Mouse (Mus musculus): Measurements from ENCODE around the gene Gstt1. TPM values are rescaled to one million over a fixed set of nuclear protein-coding genes. Genes with fewer than 3 reads are reported as not detected.

Gstt1 gene
- polyA plus RNA-seq, 1 experiment from 2014 or later: 11.6 TPM

DNA sequence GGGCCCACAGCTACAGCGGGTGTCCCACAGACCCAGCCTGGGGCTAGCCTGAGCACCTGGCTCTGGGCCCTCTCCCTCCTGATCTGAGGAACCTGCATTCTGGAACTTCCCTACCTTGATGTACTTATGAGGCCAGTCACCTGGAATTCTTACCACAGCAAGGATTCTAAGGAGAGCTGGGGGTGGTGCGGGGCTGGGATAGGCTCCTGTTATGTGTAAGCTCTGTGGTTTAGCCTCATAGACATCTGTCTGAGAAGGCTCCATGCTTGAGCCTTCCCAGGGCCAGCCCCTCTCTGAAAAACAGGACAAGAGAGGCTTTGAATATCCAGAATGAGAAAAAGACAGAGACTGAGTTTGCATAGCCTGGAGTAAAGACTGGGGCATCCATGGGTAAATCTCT, 24.1 kb upstream of the Gstt1 start, which contains the start of gene Gstt4:
Gene Gstt4, minus strand, starts transcription at position 101 of the 400 bp plus-strand sequence.
- no peak within 1 kb of the TSS for H3K4me2 ChIP-seq (replicated peaks; ENCODE audit: low read depth)
- no peak within 1 kb of the TSS for H3K27ac ChIP-seq (ENCODE audit: low read depth, low read length)
- ATAC-seq: no peak
- H3K4me3 ChIP-seq (ENCODE audit: low read depth, low read length): no peak within 1 kb of the TSS
- no peaks in the 10 kb centered on the region for H3K4me1 ChIP-seq (replicated peaks; ENCODE audit: control insufficient read depth, insufficient read depth, low read length)
- 88% methylated on average over 2 of the region's 2 CpGs for WGBS
- TF ChIP-seq CTCF (IDR thresholded peaks at IDR 0.05; ENCODE audit: low read depth): no peak
- H3K27me3 ChIP-seq (replicated peaks; ENCODE audit: control insufficient read depth, insufficient read depth, low read length): no peaks in the 10 kb centered on the region
- H3K9me3 ChIP-seq (ENCODE audit: control insufficient read depth): no peaks in the 10 kb centered on the region
- H3K9ac ChIP-seq (ENCODE audit: low read depth, low read length): no peak within 1 kb of the TSS
- H3K36me3 ChIP-seq (ENCODE audit: control insufficient read depth, insufficient read depth): no peaks in the 10 kb centered on the region

- no peak overlapping the region for H3K4me3 ChIP-seq (ENCODE audit: low read depth, low read length)
- H3K9me3 ChIP-seq (ENCODE audit: control insufficient read depth): no peaks in the 10 kb centered on the region
- TF ChIP-seq CTCF (IDR thresholded peaks at IDR 0.05; ENCODE audit: low read depth): no peak
- ATAC-seq: no peak
- 86% methylated on average over 5 of the region's 5 CpGs for WGBS
- no peak overlapping the region for H3K9ac ChIP-seq (ENCODE audit: low read depth, low read length)
- H3K27ac ChIP-seq (ENCODE audit: low read depth, low read length): no peak overlapping the region
- H3K4me2 ChIP-seq (replicated peaks; ENCODE audit: low read depth): no peak overlapping the region
- no peaks in the 10 kb centered on the region for H3K27me3 ChIP-seq (replicated peaks; ENCODE audit: control insufficient read depth, insufficient read depth, low read length)
- no peaks in the 10 kb centered on the region for H3K36me3 ChIP-seq (ENCODE audit: control insufficient read depth, insufficient read depth)
- H3K4me1 ChIP-seq (replicated peaks; ENCODE audit: control insufficient read depth, insufficient read depth, low read length): no peaks in the 10 kb centered on the region
Observed at GRCm38 (mm10) chr10:75819882-75820281, 21.5 kb upstream of the Gstt1 start.

- Histone ChIP-seq H3K4me1 (replicated peaks; ENCODE audit: control insufficient read depth, insufficient read depth, low read length) (no peaks in the 10 kb centered on the region), H3K27ac (ENCODE audit: low read depth, low read length) (no peak overlapping the region), H3K36me3 (ENCODE audit: control insufficient read depth, insufficient read depth) (no peaks in the 10 kb centered on the region), H3K9me3 (ENCODE audit: control insufficient read depth) (no peaks in the 10 kb centered on the region), H3K4me3 (ENCODE audit: low read depth, low read length) (no peak overlapping the region), H3K9ac (ENCODE audit: low read depth, low read length) (no peak overlapping the region), H3K27me3 (replicated peaks; ENCODE audit: control insufficient read depth, insufficient read depth, low read length) (no peaks in the 10 kb centered on the region), H3K4me2 (replicated peaks; ENCODE audit: low read depth) (no peak overlapping the region)
- no peak for ATAC-seq
- TF ChIP-seq CTCF (IDR thresholded peaks at IDR 0.05; ENCODE audit: low read depth): peak; percentile 52
- 69% methylated on average over 10 of the region's 10 CpGs for WGBS
Observed at GRCm38 (mm10) chr10:75818641-75819040, 20.3 kb upstream of the Gstt1 start.

DNA sequence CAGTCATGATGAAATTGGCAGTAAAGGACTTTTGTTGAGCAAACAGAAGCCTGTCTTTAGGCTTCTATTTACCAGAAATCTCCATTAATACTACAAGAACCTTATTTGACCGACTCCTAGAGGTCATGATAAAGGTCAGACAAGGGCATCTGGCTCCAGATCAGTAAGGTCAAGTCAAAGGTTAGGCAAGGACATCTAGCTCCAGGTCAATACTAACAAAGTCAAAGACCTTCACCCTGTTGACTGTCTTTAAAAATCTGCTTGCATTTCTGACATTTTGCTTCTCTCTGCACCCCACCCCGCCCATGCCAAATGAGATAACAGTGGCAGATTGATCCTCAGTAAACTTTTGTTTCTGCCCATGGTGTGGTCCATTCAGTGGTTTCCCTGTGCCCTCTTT, 5.8 kb upstream of the Gstt1 start:
- Histone ChIP-seq H3K4me2 (replicated peaks; ENCODE audit: low read depth) (no peak overlapping the region), H3K27me3 (replicated peaks; ENCODE audit: control insufficient read depth, insufficient read depth, low read length) (no peaks in the 10 kb centered on the region), H3K9me3 (ENCODE audit: control insufficient read depth) (no peaks in the 10 kb centered on the region), H3K4me3 (ENCODE audit: low read depth, low read length) (no peak overlapping the region), H3K4me1 (replicated peaks; ENCODE audit: control insufficient read depth, insufficient read depth, low read length) (no peaks in the 10 kb centered on the region), H3K27ac (ENCODE audit: low read depth, low read length) (no peak overlapping the region), H3K36me3 (ENCODE audit: control insufficient read depth, insufficient read depth) (no peaks in the 10 kb centered on the region), H3K9ac (ENCODE audit: low read depth, low read length) (no peak overlapping the region)
- no peak for TF ChIP-seq CTCF (IDR thresholded peaks at IDR 0.05; ENCODE audit: low read depth)
- WGBS: 63% methylated on average over 2 of the region's 2 CpGs
- ATAC-seq: no peak

DNA sequence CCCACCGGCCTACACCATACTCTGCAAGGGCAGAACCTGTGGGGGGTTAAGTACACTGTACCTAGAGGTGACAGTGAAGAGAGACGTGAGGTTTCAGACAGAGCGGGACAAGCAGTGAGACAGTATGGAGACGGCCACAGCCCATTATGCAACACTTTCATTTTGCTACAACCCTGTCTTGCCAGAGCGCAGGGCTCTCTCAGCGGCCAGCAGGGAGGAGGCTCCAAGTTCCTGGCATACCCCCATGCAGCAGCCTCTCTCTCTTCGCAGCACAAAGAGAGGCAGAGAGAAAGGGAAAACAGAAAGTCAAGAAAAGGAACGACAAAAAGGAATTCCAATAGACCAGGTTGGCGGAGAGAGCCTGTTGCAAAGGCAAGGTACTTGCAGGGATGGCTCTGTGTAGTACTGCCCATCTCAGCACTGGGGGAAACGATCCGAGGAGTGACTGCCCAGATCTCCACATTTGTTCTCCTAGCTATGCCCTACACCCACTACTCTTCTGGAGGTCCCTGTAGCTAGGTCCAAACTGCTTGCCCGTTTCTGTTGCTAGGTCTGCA, 687 bp downstream of the Gstt1 start:
- Histone ChIP-seq H3K27ac (ENCODE audit: low read depth, low read length) (no peak overlapping the region), H3K9me3 (ENCODE audit: control insufficient read depth) (no peaks in the 10 kb centered on the region), H3K27me3 (replicated peaks; ENCODE audit: control insufficient read depth, insufficient read depth, low read length) (no peaks in the 10 kb centered on the region), H3K9ac (ENCODE audit: low read depth, low read length) (peak overlapping the region; percentile 32), H3K4me3 (ENCODE audit: low read depth, low read length) (peak overlapping the region; percentile 49), H3K4me1 (replicated peaks; ENCODE audit: control insufficient read depth, insufficient read depth, low read length) (peaks cover 5% of the 10 kb centered on the region; the same call in 1 of the 2 replicates), H3K4me2 (replicated peaks; ENCODE audit: low read depth) (peak overlapping the region; percentile 93), H3K36me3 (ENCODE audit: control insufficient read depth, insufficient read depth) (no peaks in the 10 kb centered on the region)
- no peak for TF ChIP-seq CTCF (IDR thresholded peaks at IDR 0.05; ENCODE audit: low read depth)
- WGBS: under 1% methylated on average over 12 of the region's 12 CpGs
- ATAC-seq: peak; percentile 61; the same call in 1 of the 2 replicates

DNA sequence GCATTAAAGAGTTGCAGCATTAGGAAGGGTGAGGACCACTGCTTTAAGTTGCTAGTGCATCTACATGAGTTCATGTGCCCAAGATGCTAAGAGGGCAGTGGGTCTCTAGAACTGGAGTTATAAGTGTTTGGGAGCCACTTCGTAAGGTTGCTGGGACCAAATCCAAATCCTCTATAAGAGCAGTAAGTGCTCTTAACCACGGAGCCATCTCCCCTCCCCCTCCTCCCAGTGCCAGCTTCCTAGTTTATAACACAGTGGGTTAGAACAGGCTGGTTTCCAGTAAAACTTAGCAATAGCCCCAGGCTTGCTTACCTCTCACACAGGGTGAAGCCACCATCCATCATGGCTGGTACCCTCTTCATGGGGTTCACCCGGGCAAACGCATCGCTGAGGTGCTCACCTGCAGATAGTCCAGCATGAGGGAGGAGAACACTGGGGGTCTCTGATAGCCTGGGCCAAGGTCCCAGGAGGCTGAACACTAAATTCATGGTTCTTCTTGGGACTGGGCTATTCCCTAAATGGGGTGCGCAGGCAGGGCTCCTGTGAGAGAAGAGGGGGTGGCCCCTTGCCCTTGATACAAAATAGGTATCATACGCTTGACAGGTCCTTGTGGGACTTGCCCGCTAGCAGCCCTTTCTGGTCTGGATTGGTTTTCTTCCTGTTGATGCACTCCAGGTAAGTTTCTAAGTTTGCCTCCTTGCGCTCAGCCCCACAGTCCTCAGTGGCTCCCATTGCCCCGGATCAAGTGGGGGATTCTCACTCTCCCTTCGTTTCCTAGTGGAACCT, 1.5 kb downstream of the Gstt1 start:
- Histone ChIP-seq H3K4me2 (replicated peaks; ENCODE audit: low read depth) (peak overlapping the region; percentile 93), H3K27ac (ENCODE audit: low read depth, low read length) (no peak overlapping the region), H3K9me3 (ENCODE audit: control insufficient read depth) (no peaks in the 10 kb centered on the region), H3K4me1 (replicated peaks; ENCODE audit: control insufficient read depth, insufficient read depth, low read length) (peaks cover 5% of the 10 kb centered on the region; the same call in 1 of the 2 replicates), H3K36me3 (ENCODE audit: control insufficient read depth, insufficient read depth) (no peaks in the 10 kb centered on the region), H3K9ac (ENCODE audit: low read depth, low read length) (no peak overlapping the region; the same call in 1 of the 2 replicates), H3K4me3 (ENCODE audit: low read depth, low read length) (peak overlapping the region; percentile 49), H3K27me3 (replicated peaks; ENCODE audit: control insufficient read depth, insufficient read depth, low read length) (no peaks in the 10 kb centered on the region)
- 55% methylated on average over 11 of the region's 11 CpGs for WGBS
- no peak for ATAC-seq
- TF ChIP-seq CTCF (IDR thresholded peaks at IDR 0.05; ENCODE audit: low read depth): no peak

All from intestine, postnatal 0 days (tissue).